Mouse (Mus musculus): ENCODE results near the gene Dazl.

DNA sequence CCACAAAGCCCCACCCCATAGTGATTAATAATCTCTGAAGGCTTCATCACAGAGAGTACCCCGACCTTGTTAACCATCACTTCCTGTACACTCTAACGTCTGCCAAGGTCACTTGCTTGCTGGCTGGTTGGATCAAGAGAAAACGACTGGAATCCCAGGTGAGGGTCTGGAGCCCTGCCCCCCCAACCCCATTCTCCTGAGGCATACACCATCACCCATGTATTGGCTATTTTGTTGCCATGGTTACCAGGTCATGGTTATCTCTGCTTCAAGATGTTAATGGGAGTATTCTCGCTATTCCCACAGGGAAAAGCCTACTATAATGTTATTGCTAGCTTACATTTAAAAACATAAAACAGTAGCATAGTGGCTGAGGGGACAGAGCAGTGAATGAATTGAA is 48.8 kb downstream of the Dazl start:
- TF ChIP-seq CTCF (IDR thresholded peaks at IDR 0.05; ENCODE audit: control insufficient read depth, insufficient read depth, low read length) (no peak), POLR2A (IDR thresholded peaks at IDR 0.05; ENCODE audit: borderline replicate concordance, control insufficient read depth, low read depth, low read length) (no peak)
